Mouse (Mus musculus): ENCODE results near the gene Lamc2. TPM values are rescaled to one million over a fixed set of nuclear protein-coding genes. Genes with fewer than 3 reads are reported as not detected.

The Lamc2 gene
- polyA plus RNA-seq, 1 experiment = 1.3 TPM

DNA sequence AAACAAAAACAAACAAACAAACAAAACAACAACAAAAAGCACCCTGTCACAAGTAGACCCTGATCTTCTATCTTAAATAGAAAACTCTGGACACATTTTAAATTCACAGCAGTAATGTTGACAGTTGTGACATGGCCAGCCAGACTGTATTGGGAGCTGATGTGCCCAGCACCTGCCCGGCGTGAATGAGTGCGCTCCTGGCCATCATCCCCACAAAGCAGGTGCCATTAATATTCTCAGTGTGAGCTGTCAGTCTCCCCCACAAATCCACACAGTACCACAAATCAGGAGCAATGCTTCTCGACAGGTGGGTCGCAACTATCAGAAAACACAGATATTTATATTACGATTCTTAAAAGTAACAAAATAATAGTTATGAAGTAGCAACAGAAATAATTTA, 6.7 kb upstream of the Lamc2 start:
- H3K27me3 ChIP-seq (ENCODE audit: control insufficient read depth, insufficient read depth, low read length) = no peaks in the 10 kb centered on the region
- 81% methylated on average over 6 of the region's 6 CpGs for WGBS
- H3K4me1 ChIP-seq (ENCODE audit: control insufficient read depth, insufficient read depth, low read length) = no peaks in the 10 kb centered on the region
- H3K27ac ChIP-seq (ENCODE audit: insufficient read depth, low read length) = no peak overlapping the region
- TF ChIP-seq POLR2A (IDR thresholded peaks at IDR 0.05; ENCODE audit: borderline replicate concordance, insufficient read depth, low read length) = no peak
- TF ChIP-seq CTCF (IDR thresholded peaks at IDR 0.05; ENCODE audit: borderline replicate concordance, insufficient read depth, low read depth, low read length) = no peak
- no peak overlapping the region for H3K4me3 ChIP-seq (replicated peaks; ENCODE audit: insufficient read depth, low read depth, low read length)
- no peak for DNase-seq

DNA sequence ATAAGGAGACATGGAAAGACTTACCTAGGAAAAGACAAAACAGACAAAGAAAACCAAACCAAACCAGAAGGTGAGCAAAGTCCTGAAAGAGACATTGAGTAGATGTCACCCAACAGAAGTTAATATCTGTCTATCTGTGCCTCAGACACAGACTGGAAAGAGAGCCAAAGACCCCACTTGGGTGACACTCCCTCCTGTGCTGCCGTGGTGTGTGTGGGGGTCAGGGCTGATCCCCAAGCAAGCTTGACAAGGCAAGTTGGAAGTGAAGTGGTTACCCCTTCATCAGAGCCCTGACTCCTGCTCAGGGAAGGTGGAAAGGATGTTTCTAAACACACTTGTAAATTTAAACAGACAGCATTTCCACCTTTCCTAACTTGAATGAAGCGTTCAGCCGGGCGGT, 6.1 kb upstream of the Lamc2 start:
- H3K27ac ChIP-seq (ENCODE audit: insufficient read depth, low read length) = no peak overlapping the region
- H3K4me3 ChIP-seq (replicated peaks; ENCODE audit: insufficient read depth, low read depth, low read length) = no peak overlapping the region
- DNase-seq = no peak
- H3K27me3 ChIP-seq (ENCODE audit: control insufficient read depth, insufficient read depth, low read length) = no peaks in the 10 kb centered on the region
- H3K4me1 ChIP-seq (ENCODE audit: control insufficient read depth, insufficient read depth, low read length) = no peaks in the 10 kb centered on the region
- WGBS = 84% methylated on average over 4 of the region's 4 CpGs
- TF ChIP-seq CTCF (IDR thresholded peaks at IDR 0.05; ENCODE audit: borderline replicate concordance, insufficient read depth, low read depth, low read length) (no peak), POLR2A (IDR thresholded peaks at IDR 0.05; ENCODE audit: borderline replicate concordance, insufficient read depth, low read length) (no peak)

DNA sequence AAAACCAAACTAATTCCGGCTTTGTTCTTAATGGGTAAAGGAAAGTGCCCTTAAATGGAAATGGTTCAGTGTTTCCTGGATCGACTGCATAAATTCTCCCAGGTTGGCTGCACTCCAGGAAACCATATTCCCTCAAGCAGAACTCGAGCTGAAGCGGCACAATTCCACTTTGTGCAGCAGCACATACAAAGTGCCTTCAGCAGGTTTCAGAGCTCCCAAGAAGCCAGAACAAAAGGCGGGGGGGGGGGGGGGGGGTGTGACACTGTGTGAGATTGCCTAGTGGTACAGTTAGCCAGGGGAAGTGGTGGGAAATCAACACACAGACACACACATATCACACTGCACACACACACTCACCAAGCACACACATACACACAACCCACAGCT, 5.7 kb upstream of the Lamc2 start:
- WGBS = 7% methylated on average over 5 of the region's 5 CpGs
- H3K4me1 ChIP-seq (ENCODE audit: control insufficient read depth, insufficient read depth, low read length) = no peaks in the 10 kb centered on the region
- H3K27me3 ChIP-seq (ENCODE audit: control insufficient read depth, insufficient read depth, low read length) = no peaks in the 10 kb centered on the region
- H3K4me3 ChIP-seq (replicated peaks; ENCODE audit: insufficient read depth, low read depth, low read length) = no peak overlapping the region
- peak in 1 of 2 experiments; percentile 22 for DNase-seq
- H3K27ac ChIP-seq (ENCODE audit: insufficient read depth, low read length) = no peak overlapping the region
- no peak for TF ChIP-seq POLR2A (IDR thresholded peaks at IDR 0.05; ENCODE audit: borderline replicate concordance, insufficient read depth, low read length)

DNA sequence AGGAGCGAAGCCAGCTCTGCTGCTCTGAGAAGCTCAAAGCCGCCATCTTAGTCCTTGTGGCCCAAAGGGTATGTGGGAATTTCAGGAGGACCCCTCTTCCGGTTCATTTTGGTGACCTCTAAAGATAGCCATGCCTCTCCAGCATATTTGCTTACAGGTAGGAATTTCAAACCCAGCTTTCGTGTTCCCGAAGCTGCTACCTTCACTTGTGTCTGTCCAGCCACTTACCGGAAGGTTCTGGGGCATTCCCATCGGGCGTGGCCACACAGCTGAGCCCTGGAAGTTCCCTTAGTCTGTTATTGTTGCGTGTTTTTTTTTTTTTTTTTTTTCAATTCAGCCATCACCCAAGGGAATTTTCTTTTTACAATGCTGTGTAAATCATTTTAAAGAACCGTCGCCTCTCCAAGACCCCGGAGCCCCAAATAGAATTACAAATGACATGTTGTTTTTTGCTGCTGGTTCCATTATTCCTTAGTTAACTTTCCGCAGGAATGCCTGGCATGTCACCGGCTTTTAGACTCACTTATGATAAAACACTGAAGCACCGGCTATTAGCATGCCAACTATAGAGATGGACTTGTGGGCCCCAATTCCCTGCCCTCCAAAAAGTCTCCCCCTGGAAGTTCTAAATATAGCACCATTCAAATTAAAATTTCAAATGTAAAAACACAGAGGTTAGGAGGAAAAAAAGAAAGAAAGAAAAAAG, 5.1 kb upstream of the Lamc2 start:
- no peaks in the 10 kb centered on the region for H3K27me3 ChIP-seq (ENCODE audit: control insufficient read depth, insufficient read depth, low read length)
- 72% methylated on average over 15 of the region's 15 CpGs for WGBS
- TF ChIP-seq POLR2A (IDR thresholded peaks at IDR 0.05; ENCODE audit: borderline replicate concordance, insufficient read depth, low read length) (no peak), CTCF (IDR thresholded peaks at IDR 0.05; ENCODE audit: borderline replicate concordance, insufficient read depth, low read depth, low read length) (no peak)
- no peaks in the 10 kb centered on the region for H3K4me1 ChIP-seq (ENCODE audit: control insufficient read depth, insufficient read depth, low read length)
- no peak for DNase-seq
- H3K4me3 ChIP-seq (replicated peaks; ENCODE audit: insufficient read depth, low read depth, low read length) = no peak overlapping the region
- no peak overlapping the region for H3K27ac ChIP-seq (ENCODE audit: insufficient read depth, low read length)

DNA sequence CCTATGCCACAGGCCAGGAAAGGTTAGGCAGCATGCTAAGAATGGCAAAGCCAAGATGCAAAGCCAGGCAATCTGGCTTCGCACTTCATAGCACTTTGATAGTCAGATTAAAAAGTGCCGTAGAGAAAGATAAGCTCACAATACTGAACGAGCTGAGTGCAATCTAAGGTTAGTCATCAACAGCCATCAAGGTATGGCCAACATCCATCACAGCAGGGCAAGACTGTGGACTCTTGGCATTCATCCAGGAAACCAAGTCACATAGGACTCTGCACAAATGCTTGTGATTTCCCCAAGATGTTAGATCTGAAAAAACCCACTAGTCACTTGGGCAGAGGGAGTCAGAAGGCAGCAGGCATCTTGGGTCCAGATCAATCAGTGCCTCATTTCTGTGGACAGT, 1.8 kb upstream of the Lamc2 start:
- H3K4me3 ChIP-seq (replicated peaks; ENCODE audit: insufficient read depth, low read depth, low read length) = no peak overlapping the region
- 58% methylated on average over 3 of the region's 3 CpGs for WGBS
- H3K27me3 ChIP-seq (ENCODE audit: control insufficient read depth, insufficient read depth, low read length) = no peaks in the 10 kb centered on the region; the same call in 1 of the 2 replicates
- no peak overlapping the region for H3K27ac ChIP-seq (ENCODE audit: insufficient read depth, low read length)
- peaks cover 3% of the 10 kb centered on the region for H3K4me1 ChIP-seq (ENCODE audit: control insufficient read depth, insufficient read depth, low read length)
- peak in 1 of 2 experiments; percentile 12 for DNase-seq
- no peak for TF ChIP-seq CTCF (IDR thresholded peaks at IDR 0.05; ENCODE audit: borderline replicate concordance, insufficient read depth, low read depth, low read length)
- TF ChIP-seq POLR2A (IDR thresholded peaks at IDR 0.05; ENCODE audit: borderline replicate concordance, insufficient read depth, low read length) = no peak

DNA sequence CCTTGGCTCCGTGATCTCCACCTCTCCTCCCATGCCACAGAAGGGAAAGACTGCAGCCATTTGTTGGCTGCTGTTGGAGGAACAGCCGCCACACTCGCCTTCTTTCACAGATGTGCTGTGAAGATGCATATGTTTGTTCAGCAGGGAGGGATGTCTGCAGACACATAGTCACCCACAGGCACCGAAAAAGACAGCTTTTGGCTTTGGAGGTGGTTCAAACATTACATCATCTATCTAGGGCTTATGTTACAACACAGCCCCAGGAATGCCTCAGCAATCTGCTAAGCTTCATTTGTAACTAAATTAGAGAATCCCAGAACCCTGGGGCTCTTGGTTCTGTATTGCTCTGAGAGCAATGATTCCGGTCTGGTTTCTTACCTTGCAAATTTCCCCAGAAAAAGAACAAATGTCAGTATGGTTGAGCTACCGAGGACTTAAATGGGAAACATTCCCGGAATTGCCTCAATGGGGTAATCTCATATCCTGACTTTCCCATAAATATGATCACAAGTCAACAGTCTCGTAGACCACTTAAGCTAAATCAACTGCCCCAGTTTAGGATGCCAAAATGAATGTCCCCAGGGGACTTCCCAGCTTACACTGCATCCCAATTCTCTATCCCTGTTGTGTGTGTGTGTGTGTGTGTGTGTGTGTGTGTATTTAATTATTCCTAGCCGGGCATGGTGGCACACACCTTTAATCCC, 5.5 kb downstream of the Lamc2 start:
- WGBS = 30% methylated on average over 9 of the region's 9 CpGs
- Histone ChIP-seq H3K27ac (ENCODE audit: insufficient read depth, low read length) (peak overlapping the region; percentile 54; the same call in 1 of the 2 replicates), H3K27me3 (ENCODE audit: control insufficient read depth, insufficient read depth, low read length) (no peaks in the 10 kb centered on the region), H3K4me1 (ENCODE audit: control insufficient read depth, insufficient read depth, low read length) (peaks cover 5% of the 10 kb centered on the region), H3K4me3 (replicated peaks; ENCODE audit: insufficient read depth, low read depth, low read length) (no peak overlapping the region)
- no peak for TF ChIP-seq POLR2A (IDR thresholded peaks at IDR 0.05; ENCODE audit: borderline replicate concordance, insufficient read depth, low read length)
- no peak for TF ChIP-seq CTCF (IDR thresholded peaks at IDR 0.05; ENCODE audit: borderline replicate concordance, insufficient read depth, low read depth, low read length)
- DNase-seq = peak; percentile 23 to 70

DNA sequence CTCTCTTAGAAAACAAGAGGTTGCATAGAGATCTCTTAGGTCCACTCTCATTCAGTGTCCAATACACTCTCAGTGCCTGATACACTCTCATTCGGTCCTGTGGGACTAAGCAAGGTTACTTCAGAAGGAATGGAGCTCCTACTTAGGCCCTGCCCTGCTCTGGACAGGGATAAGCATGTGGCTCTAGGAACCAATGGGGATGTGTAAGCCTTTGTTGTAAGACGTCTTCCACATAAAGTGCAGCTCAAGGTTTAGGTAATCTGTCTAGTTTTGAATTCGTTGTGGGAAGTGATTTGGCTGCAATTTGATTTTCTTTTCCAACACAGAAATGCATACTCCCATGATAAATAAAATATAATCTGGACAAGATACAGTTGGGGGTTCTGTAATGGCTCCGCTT, 6.1 kb downstream of the Lamc2 start:
- DNase-seq = no peak
- peaks cover 2% of the 10 kb centered on the region; the same call in 1 of the 2 replicates for H3K4me1 ChIP-seq (ENCODE audit: control insufficient read depth, insufficient read depth, low read length)
- H3K27me3 ChIP-seq (ENCODE audit: control insufficient read depth, insufficient read depth, low read length) = no peaks in the 10 kb centered on the region
- no peak overlapping the region for H3K4me3 ChIP-seq (replicated peaks; ENCODE audit: insufficient read depth, low read depth, low read length)
- TF ChIP-seq POLR2A (IDR thresholded peaks at IDR 0.05; ENCODE audit: borderline replicate concordance, insufficient read depth, low read length) (no peak), CTCF (IDR thresholded peaks at IDR 0.05; ENCODE audit: borderline replicate concordance, insufficient read depth, low read depth, low read length) (no peak)
- 89% methylated on average over 4 of the region's 4 CpGs for WGBS
- no peak overlapping the region for H3K27ac ChIP-seq (ENCODE audit: insufficient read depth, low read length)

DNA sequence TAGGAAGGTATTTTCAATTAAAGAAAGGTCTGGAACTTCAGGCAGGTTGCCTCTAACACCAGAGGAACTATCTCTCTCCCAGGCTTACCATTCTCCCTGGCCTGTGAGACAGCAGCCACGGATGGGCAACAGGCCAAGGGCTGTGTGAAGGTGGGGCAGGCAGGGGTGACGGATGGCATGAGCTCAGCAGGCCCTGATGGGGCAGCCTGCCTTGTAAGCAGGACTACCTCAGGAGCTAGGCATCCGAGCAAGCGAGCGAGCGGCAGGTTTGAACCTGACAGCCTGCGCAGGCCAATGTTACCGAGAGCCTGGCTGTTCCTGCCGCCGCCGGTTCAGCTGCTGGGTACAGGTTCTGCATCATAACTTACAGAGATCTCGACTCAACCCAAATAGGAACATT, 11.4 kb downstream of the Lamc2 start:
- TF ChIP-seq CTCF (IDR thresholded peaks at IDR 0.05; ENCODE audit: borderline replicate concordance, insufficient read depth, low read depth, low read length) = no peak
- no peak for TF ChIP-seq POLR2A (IDR thresholded peaks at IDR 0.05; ENCODE audit: borderline replicate concordance, insufficient read depth, low read length)
- DNase-seq = peak; percentile 76 to 84
- no peaks in the 10 kb centered on the region for H3K27me3 ChIP-seq (ENCODE audit: control insufficient read depth, insufficient read depth, low read length)
- 23% methylated on average over 12 of the region's 12 CpGs for WGBS
- no peak overlapping the region for H3K4me3 ChIP-seq (replicated peaks; ENCODE audit: insufficient read depth, low read depth, low read length)
- no peaks in the 10 kb centered on the region; the same call in 1 of the 2 replicates for H3K4me1 ChIP-seq (ENCODE audit: control insufficient read depth, insufficient read depth, low read length)
- H3K27ac ChIP-seq (ENCODE audit: insufficient read depth, low read length) = no peak overlapping the region
